Mouse (Mus musculus) megakaryocyte, embryonic 14.5 days (primary cell): Measurements from ENCODE around the gene Borcs6. TPM values are rescaled to one million over a fixed set of nuclear protein-coding genes. Genes with fewer than 3 reads are reported as not detected.

Experiments used
- H3K27me3 ChIP-seq: replicated peaks from 2 replicates; pipeline ENCODE3; 2012; ENCODE audit warnings: inconsistent platforms
- H3K36me3 ChIP-seq: replicated peaks from 2 replicates; pipeline ENCODE3; 2012; ENCODE audit warnings: low read length, inconsistent platforms, mixed read lengths
- H3K4me1 ChIP-seq: 2 replicates; pipeline ENCODE4 v1.6.1; 2012; ENCODE audit warnings: inconsistent platforms
- H3K4me3 ChIP-seq: replicated peaks from 2 replicates; pipeline ENCODE3; 2012; ENCODE audit warnings: moderate library complexity, mild to moderate bottlenecking, inconsistent platforms
- H3K9me3 ChIP-seq: 2 replicates; pipeline ENCODE4 v1.6.1; 2012; ENCODE audit warnings: inconsistent platforms
- FLI1 ChIP-seq: IDR thresholded peaks from 2 replicates; pipeline ENCODE4 v1.6.1; 2012; ENCODE audit warnings: low read length, inconsistent platforms, mixed read lengths
- GATA1 ChIP-seq: IDR thresholded peaks from 3 replicates; pipeline ENCODE4 v1.6.1; 2012; ENCODE audit warnings: mixed read lengths, low read length, inconsistent platforms, borderline replicate concordance
- polyA plus RNA-seq: library from polyadenylated mRNA; stranded (reverse); fragments of >175 nt; gene quantifications from 2 replicates; pipeline ENCODE4 v1.2.3, GENCODE M21; 2012; ENCODE audit warnings: low replicate concordance; ENCODE audit not compliant: insufficient read depth

Gene Borcs6
- polyA plus RNA-seq, 1 experiment = 60.9 TPM

GRCm38 (mm10) chr11:69033552-69033951 is 26.0 kb upstream of the Borcs6 start:
- Histone ChIP-seq H3K4me3 (no peak overlapping the region), H3K9me3 (no peaks in the 10 kb centered on the region), H3K4me1 (peaks cover 25% of the 10 kb centered on the region), H3K27me3 (no peaks in the 10 kb centered on the region), H3K36me3 (peaks cover 78% of the 10 kb centered on the region)
- TF ChIP-seq GATA1 (no peak), FLI1 (no peak)

- no peaks in the 10 kb centered on the region for H3K27me3 ChIP-seq
- H3K4me3 ChIP-seq = no peak overlapping the region
- TF ChIP-seq GATA1 = no peak
- TF ChIP-seq FLI1 = no peak
- H3K9me3 ChIP-seq = no peaks in the 10 kb centered on the region
- peaks cover 35% of the 10 kb centered on the region for H3K4me1 ChIP-seq
- H3K36me3 ChIP-seq = peaks cover 67% of the 10 kb centered on the region
These were observed 24.9 kb upstream of the Borcs6 start for GRCm38 (mm10) chr11:69034585-69034984.

- Histone ChIP-seq H3K27me3 (no peaks in the 10 kb centered on the region), H3K9me3 (no peaks in the 10 kb centered on the region), H3K4me1 (peaks cover 43% of the 10 kb centered on the region), H3K4me3 (peak overlapping the region; percentile 93), H3K36me3 (peaks cover 59% of the 10 kb centered on the region)
- TF ChIP-seq FLI1 (no peak), GATA1 (no peak)
These were observed 24.1 kb upstream of the Borcs6 start for GRCm38 (mm10) chr11:69035411-69035810.

GRCm38 (mm10) chr11:69035849-69036248 is 23.7 kb upstream of the Borcs6 start:
- TF ChIP-seq GATA1 = no peak
- H3K4me1 ChIP-seq = peaks cover 46% of the 10 kb centered on the region
- H3K36me3 ChIP-seq = peaks cover 55% of the 10 kb centered on the region
- no peaks in the 10 kb centered on the region for H3K9me3 ChIP-seq
- H3K4me3 ChIP-seq = peak overlapping the region; percentile 93
- H3K27me3 ChIP-seq = no peaks in the 10 kb centered on the region

GRCm38 (mm10) chr11:69036486-69037230 is 22.9 kb upstream of the Borcs6 start:
- peaks cover 46% of the 10 kb centered on the region for H3K4me1 ChIP-seq
- peaks cover 46% of the 10 kb centered on the region for H3K36me3 ChIP-seq
- TF ChIP-seq FLI1 (no peak), GATA1 (no peak)
- H3K27me3 ChIP-seq = no peaks in the 10 kb centered on the region
- no peaks in the 10 kb centered on the region for H3K9me3 ChIP-seq
- peak overlapping the region; percentile 93 for H3K4me3 ChIP-seq

GRCm38 (mm10) chr11:69037231-69038061 is 22.1 kb upstream of the Borcs6 start:
- no peaks in the 10 kb centered on the region for H3K9me3 ChIP-seq
- H3K36me3 ChIP-seq = peaks cover 40% of the 10 kb centered on the region
- TF ChIP-seq GATA1 = no peak
- TF ChIP-seq FLI1 = no peak
- peak overlapping the region; percentile 93 for H3K4me3 ChIP-seq
- H3K27me3 ChIP-seq = no peaks in the 10 kb centered on the region
- peaks cover 46% of the 10 kb centered on the region for H3K4me1 ChIP-seq

- H3K9me3 ChIP-seq = no peaks in the 10 kb centered on the region
- peak overlapping the region; percentile 91 for H3K4me3 ChIP-seq
- H3K27me3 ChIP-seq = no peaks in the 10 kb centered on the region
- TF ChIP-seq GATA1 = no peak
- peaks cover 47% of the 10 kb centered on the region for H3K4me1 ChIP-seq
- peaks cover 33% of the 10 kb centered on the region for H3K36me3 ChIP-seq
These were observed 21.3 kb upstream of the Borcs6 start for GRCm38 (mm10) chr11:69038173-69038572.

GRCm38 (mm10) chr11:69045531-69046394 is 13.8 kb upstream of the Borcs6 start, which contains the start of gene Aurkb:
Gene Aurkb, plus strand, starts transcription at chr11:69045647.
- Histone ChIP-seq H3K4me3 (peak within 1 kb of the TSS; percentile 100), H3K4me1 (peaks cover 55% of the 10 kb centered on the region), H3K9me3 (no peaks in the 10 kb centered on the region), H3K27me3 (no peaks in the 10 kb centered on the region), H3K36me3 (peaks cover 34% of the 10 kb centered on the region)
- TF ChIP-seq FLI1 = no peak; the same call in 1 of the 2 replicates
- no peak for TF ChIP-seq GATA1

- Histone ChIP-seq H3K27me3 (no peaks in the 10 kb centered on the region), H3K36me3 (peaks cover 40% of the 10 kb centered on the region), H3K4me3 (peak overlapping the region; percentile 100), H3K4me1 (peaks cover 55% of the 10 kb centered on the region), H3K9me3 (no peaks in the 10 kb centered on the region)
- TF ChIP-seq GATA1 (no peak), FLI1 (no peak)
These were observed 13.1 kb upstream of the Borcs6 start for GRCm38 (mm10) chr11:69046395-69046774.

GRCm38 (mm10) chr11:69047592-69047991 is 11.9 kb upstream of the Borcs6 start:
- H3K36me3 ChIP-seq = peaks cover 46% of the 10 kb centered on the region
- H3K4me1 ChIP-seq = peaks cover 57% of the 10 kb centered on the region
- no peaks in the 10 kb centered on the region for H3K27me3 ChIP-seq
- H3K9me3 ChIP-seq = no peaks in the 10 kb centered on the region
- H3K4me3 ChIP-seq = peak overlapping the region; percentile 19
- no peak for TF ChIP-seq GATA1
- no peak for TF ChIP-seq FLI1
